Mouse (Mus musculus) bone marrow, adult 2 months (tissue): ENCODE measurements around the gene Grb2. TPM values are rescaled to one million over a fixed set of nuclear protein-coding genes. Genes with fewer than 3 reads are reported as not detected.

Experiments used
- H3K27ac ChIP-seq: fragments of 200-500 bp; 2 replicates; pipeline ENCODE4 v1.5.1; 2012; ENCODE audit warnings: low read depth, mild to moderate bottlenecking, control low read depth, inconsistent platforms, low read length; ENCODE audit not compliant: control insufficient read depth, poor library complexity, insufficient read depth
- H3K4me1 ChIP-seq: fragments of 200-500 bp; 2 replicates; pipeline ENCODE4 v1.6.1; 2011; ENCODE audit warnings: low read length; ENCODE audit not compliant: control insufficient read depth, insufficient read depth
- H3K4me3 ChIP-seq: fragments of 200-500 bp; replicated peaks from 2 replicates; pipeline ENCODE3; 2011; ENCODE audit warnings: mild to moderate bottlenecking, low read depth, low read length, control low read depth; ENCODE audit not compliant: control insufficient read depth
- CTCF ChIP-seq: fragments of 200-500 bp; IDR thresholded peaks from 2 replicates; pipeline ENCODE4 v1.5.1; 2011; ENCODE audit warnings: low read length, control low read depth; ENCODE audit not compliant: control insufficient read depth, insufficient read depth
- POLR2A ChIP-seq: fragments of 200-500 bp; IDR thresholded peaks from 2 replicates; pipeline ENCODE4 v1.6.1; 2011; ENCODE audit warnings: low read depth, mild to moderate bottlenecking, control low read depth, low read length, borderline replicate concordance; ENCODE audit not compliant: control insufficient read depth
- WGBS: fragments of 180-500 bp; shearing (Covaris S2); methylation state at CpG from one replicate; pipeline ENCODE4 v1.1.7; 2018; 5-methylcytosine and 5-hydroxymethylcytosine counted together
- polyA plus RNA-seq: library from polyadenylated mRNA; stranded (reverse); fragments of >200 nt; gene quantifications from 2 replicates; pipeline ENCODE4 v1.2.4, GENCODE M21; 2011; ENCODE audit warnings: low replicate concordance; ENCODE audit not compliant: missing spikeins, insufficient read depth, insufficient read length

Gene Grb2
- polyA plus RNA-seq, 1 experiment = 53.6 TPM

DNA sequence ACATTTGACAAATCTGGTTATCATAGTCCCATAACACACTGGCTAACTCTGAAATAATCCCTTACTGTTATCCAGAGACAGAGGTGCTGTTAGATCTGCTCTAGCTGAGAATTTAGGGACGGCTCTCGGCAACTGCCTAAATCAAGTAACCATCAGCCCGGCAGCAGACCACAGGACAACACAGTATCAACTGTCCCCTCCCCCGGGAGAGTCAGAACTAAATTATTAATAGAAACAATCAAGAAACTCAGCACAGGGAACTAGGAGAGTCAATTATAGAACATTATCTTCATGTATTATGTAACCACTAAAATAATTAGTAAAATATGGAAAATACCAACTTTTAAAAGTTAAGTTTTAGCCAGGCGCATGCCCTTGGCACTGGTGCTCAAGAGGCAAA is 17.4 kb downstream of the Grb2 start:
- 41% methylated on average over 5 of the region's 5 CpGs for WGBS
- TF ChIP-seq POLR2A = no peak
- no peak for TF ChIP-seq CTCF
- Histone ChIP-seq H3K27ac (no peak overlapping the region), H3K4me3 (no peak overlapping the region), H3K4me1 (peaks cover 3% of the 10 kb centered on the region; the same call in 1 of the 2 replicates)

- no peak overlapping the region for H3K4me3 ChIP-seq
- H3K4me1 ChIP-seq = peaks cover 3% of the 10 kb centered on the region; the same call in 1 of the 2 replicates
- H3K27ac ChIP-seq = no peak overlapping the region
- no peak for TF ChIP-seq POLR2A
- TF ChIP-seq CTCF = no peak
- WGBS = 31% methylated on average over 5 of the region's 5 CpGs
Measured at GRCm38 (mm10) chr11:115690356-115690755, 18.0 kb downstream of the Grb2 start.

- WGBS = 90% methylated on average over 14 of the region's 14 CpGs
- Histone ChIP-seq H3K4me3 (no peak overlapping the region), H3K27ac (no peak overlapping the region), H3K4me1 (peaks cover 3% of the 10 kb centered on the region; the same call in 1 of the 2 replicates)
- no peak for TF ChIP-seq CTCF
- no peak for TF ChIP-seq POLR2A
Measured at GRCm38 (mm10) chr11:115689137-115689915, 19.1 kb downstream of the Grb2 start.

DNA sequence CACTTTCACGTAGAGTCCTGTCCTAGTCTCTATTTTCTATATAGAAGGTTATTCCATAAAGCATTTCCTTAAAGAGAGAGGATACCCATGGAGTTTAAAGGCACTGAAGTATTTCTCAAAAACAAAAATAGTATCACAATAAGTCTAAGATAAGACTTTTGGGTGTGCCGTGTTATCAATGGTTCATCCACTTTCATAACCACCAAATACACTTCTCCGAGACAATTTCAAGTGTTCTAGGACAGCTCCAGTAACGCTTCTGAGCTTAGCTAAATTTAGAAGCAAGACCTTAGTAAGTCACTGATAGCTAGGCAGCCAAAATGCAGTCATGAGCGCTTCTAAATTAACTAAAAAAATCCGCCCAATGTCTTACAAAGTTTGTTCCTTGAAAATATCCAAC is 22.0 kb downstream of the Grb2 start:
- WGBS = 64% methylated on average over 6 of the region's 6 CpGs
- peaks cover 1% of the 10 kb centered on the region; the same call in 1 of the 2 replicates for H3K4me1 ChIP-seq
- TF ChIP-seq CTCF (no peak), POLR2A (no peak)
- no peak overlapping the region for H3K27ac ChIP-seq
- no peak overlapping the region for H3K4me3 ChIP-seq

DNA sequence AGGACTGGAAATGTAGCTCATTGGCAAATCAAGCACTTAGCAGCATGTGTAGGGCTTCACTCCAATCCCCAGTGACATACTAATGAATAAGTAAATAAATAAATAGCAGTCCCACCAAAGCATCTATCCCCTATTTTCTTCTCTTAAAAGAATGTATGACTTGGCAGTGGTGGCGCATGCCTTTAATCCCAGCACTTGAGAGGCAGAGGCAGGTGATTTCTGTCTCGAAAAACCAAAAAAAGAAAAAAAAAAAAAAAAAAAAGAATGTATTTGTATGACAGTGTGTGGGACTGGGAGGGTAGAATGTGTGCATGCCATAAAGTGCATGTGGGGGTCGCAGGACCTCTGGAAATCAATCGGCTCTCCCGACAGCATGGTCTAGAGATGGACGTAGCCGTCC is 22.4 kb downstream of the Grb2 start:
- H3K4me1 ChIP-seq = peaks cover 1% of the 10 kb centered on the region; the same call in 1 of the 2 replicates
- H3K4me3 ChIP-seq = no peak overlapping the region
- H3K27ac ChIP-seq = no peak overlapping the region
- no peak for TF ChIP-seq POLR2A
- no peak for TF ChIP-seq CTCF
- 83% methylated on average over 7 of the region's 7 CpGs for WGBS

GRCm38 (mm10) chr11:115684877-115685276 is 23.5 kb downstream of the Grb2 start:
- no peak for TF ChIP-seq CTCF
- TF ChIP-seq POLR2A = no peak
- H3K4me1 ChIP-seq = peaks cover 1% of the 10 kb centered on the region; the same call in 1 of the 2 replicates
- no peak overlapping the region for H3K27ac ChIP-seq
- H3K4me3 ChIP-seq = no peak overlapping the region
- WGBS = 84% methylated on average over 6 of the region's 6 CpGs

DNA sequence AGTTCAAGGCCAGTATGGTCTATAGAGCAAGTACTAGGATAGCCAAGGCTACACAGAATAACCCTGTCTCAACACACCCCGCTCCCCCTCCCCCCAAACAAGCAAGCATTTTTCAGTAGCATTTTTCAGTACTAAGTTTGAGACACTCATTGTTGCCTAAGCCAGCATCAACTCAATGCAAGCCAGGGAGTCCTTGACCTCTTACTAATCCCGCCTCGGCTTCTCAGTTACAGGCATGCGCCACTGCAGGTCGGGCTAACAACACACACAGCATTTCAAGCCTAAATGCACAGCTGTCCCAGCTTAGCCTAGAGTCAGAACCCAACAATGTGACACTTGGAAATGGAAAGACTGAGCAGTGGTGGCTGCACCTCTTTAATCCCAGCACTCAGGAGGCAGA is 25.1 kb downstream of the Grb2 start:
- 91% methylated on average over 5 of the region's 5 CpGs for WGBS
- no peak overlapping the region for H3K4me3 ChIP-seq
- H3K27ac ChIP-seq = no peak overlapping the region
- peaks cover 1% of the 10 kb centered on the region; the same call in 1 of the 2 replicates for H3K4me1 ChIP-seq
- TF ChIP-seq CTCF (no peak), POLR2A (no peak)

- Histone ChIP-seq H3K27ac (no peak overlapping the region), H3K4me1 (peaks cover 1% of the 10 kb centered on the region; the same call in 1 of the 2 replicates), H3K4me3 (no peak overlapping the region)
- 88% methylated on average over 3 of the region's 3 CpGs for WGBS
- TF ChIP-seq CTCF = no peak
- no peak for TF ChIP-seq POLR2A
Measured at GRCm38 (mm10) chr11:115682411-115682810, 26.0 kb downstream of the Grb2 start.
